In genomic region chr10:9672751-9673150, GRCm38 (mm10) we compare ENCODE assay signal across 13 mouse cellular contexts. TPM values are rescaled to one million over a fixed set of nuclear protein-coding genes. Genes with fewer than 3 reads are reported as not detected.
A peak's percentile ranks its signal among the peaks of the same experiment; 100 is the strongest.
DNase-seq lines count a peak whose midpoint lies in the region; ATAC-seq and TF ChIP-seq lines count a peak whose summit lies in the region.
"Had no signal": no experiment of that assay in that cellular context is flagged by ENCODE, and none has a peak within 500 bp of the region (broad histone marks: within the 10 kb centered on the region; RNA-seq: fewer than 3 reads in every experiment).

No protein-coding gene starts in this region.

- H3K36me3 ChIP-seq in limb, embryonic 13.5 days, result no peaks in the 10 kb centered on the region
- no peaks in the 10 kb centered on the region for H3K36me3 ChIP-seq in limb, embryonic 10.5 days
- no peaks in the 10 kb centered on the region for H3K36me3 ChIP-seq in forebrain, embryonic 10.5 days (replicated peaks)
- no peaks in the 10 kb centered on the region for H3K36me3 ChIP-seq in hindbrain, postnatal 0 days (ENCODE audit: insufficient read depth, low read length)
- H3K36me3 ChIP-seq in neural tube, embryonic 13.5 days, result no peaks in the 10 kb centered on the region

- H3K27ac ChIP-seq in limb, embryonic 13.5 days, result no peak overlapping the region
- H3K27ac ChIP-seq in limb, embryonic 10.5 days, result no peak overlapping the region
- H3K27ac ChIP-seq in forebrain, embryonic 10.5 days, result no peak overlapping the region
- no peak overlapping the region for H3K27ac ChIP-seq in hindbrain, postnatal 0 days
- H3K27ac ChIP-seq in neural tube, embryonic 13.5 days (replicated peaks), result no peak overlapping the region
- H3K27ac ChIP-seq: kidney, postnatal 0 days had no signal

- no peaks in the 10 kb centered on the region for H3K9me3 ChIP-seq in limb, embryonic 13.5 days
- H3K9me3 ChIP-seq in limb, embryonic 10.5 days (replicated peaks), result no peaks in the 10 kb centered on the region
- no peaks in the 10 kb centered on the region for H3K9me3 ChIP-seq in forebrain, embryonic 10.5 days
- H3K9me3 ChIP-seq in hindbrain, postnatal 0 days (ENCODE audit: low read length), result no peaks in the 10 kb centered on the region
- no peaks in the 10 kb centered on the region for H3K9me3 ChIP-seq in neural tube, embryonic 13.5 days

- ATAC-seq in limb, embryonic 13.5 days (ENCODE audit: low FRiP score, low read depth), result no peak
- no peak for ATAC-seq in hindbrain, postnatal 0 days
- no peak for ATAC-seq in neural tube, embryonic 13.5 days (ENCODE audit: low read depth)
- ATAC-seq: Patski had no signal

- H3K4me1 ChIP-seq in limb, embryonic 13.5 days, result peaks cover 19% of the 10 kb centered on the region
- peaks cover 27% of the 10 kb centered on the region for H3K4me1 ChIP-seq in limb, embryonic 10.5 days
- H3K4me1 ChIP-seq in forebrain, embryonic 10.5 days, result peaks cover 40% of the 10 kb centered on the region
- peaks cover 5% of the 10 kb centered on the region for H3K4me1 ChIP-seq in hindbrain, postnatal 0 days (ENCODE audit: insufficient read depth, low read length)
- peaks cover 38% of the 10 kb centered on the region for H3K4me1 ChIP-seq in neural tube, embryonic 13.5 days (replicated peaks)

- DNase-seq in limb, embryonic 10.5 days (ENCODE audit: low spot score), result no peak
- no peak for DNase-seq in forebrain, embryonic 10.5 days (ENCODE audit: extremely low spot score, low spot score)
- DNase-seq in hindbrain, postnatal 0 days (ENCODE audit: low spot score), result no peak
- DNase-seq in cerebellum, adult 8-10 months, result no peak
- no peak for DNase-seq in left cerebral cortex, adult 8-10 months (ENCODE audit: low spot score in 2 of 2)
- no peak for DNase-seq in adipocyte (ENCODE audit: low spot score)
- DNase-seq: adrenal gland, postnatal 14 days; cerebellum, adult 11-12 months had no signal

- peak overlapping the region; percentile 68; the same call in 1 of the 2 replicates for H3K4me3 ChIP-seq in limb, embryonic 13.5 days
- no peak overlapping the region for H3K4me3 ChIP-seq in limb, embryonic 10.5 days
- peak overlapping the region; percentile 65; the same call in 1 of the 2 replicates for H3K4me3 ChIP-seq in forebrain, embryonic 10.5 days
- H3K4me3 ChIP-seq in hindbrain, postnatal 0 days (ENCODE audit: low read length), result peak overlapping the region; percentile 11; the same call in 1 of the 2 replicates
- H3K4me3 ChIP-seq in neural tube, embryonic 13.5 days, result peak overlapping the region; percentile 71

- H3K27me3 ChIP-seq in limb, embryonic 13.5 days, result peaks cover 33% of the 10 kb centered on the region
- peaks cover 50% of the 10 kb centered on the region for H3K27me3 ChIP-seq in limb, embryonic 10.5 days (ENCODE audit: low read depth, poor library complexity, severe bottlenecking)
- H3K27me3 ChIP-seq in forebrain, embryonic 10.5 days (ENCODE audit: poor library complexity, severe bottlenecking), result peaks cover 50% of the 10 kb centered on the region
- no peaks in the 10 kb centered on the region for H3K27me3 ChIP-seq in hindbrain, postnatal 0 days (ENCODE audit: insufficient read depth, low read length)
- H3K27me3 ChIP-seq in neural tube, embryonic 13.5 days, result peaks cover 23% of the 10 kb centered on the region

- peak overlapping the region; percentile 97 for H3K4me2 ChIP-seq in limb, embryonic 13.5 days (replicated peaks)
- H3K4me2 ChIP-seq in hindbrain, postnatal 0 days (ENCODE audit: low read depth, low read length), result peak overlapping the region; percentile 97
- H3K4me2 ChIP-seq in neural tube, embryonic 13.5 days, result peak overlapping the region; percentile 95

- H3K9ac ChIP-seq in limb, embryonic 13.5 days, result no peak overlapping the region
- no peak overlapping the region for H3K9ac ChIP-seq in hindbrain, postnatal 0 days (replicated peaks; ENCODE audit: low read length)
- H3K9ac ChIP-seq in neural tube, embryonic 13.5 days, result no peak overlapping the region

- 90% methylated on average over 5 of the region's 5 CpGs for WGBS in limb, embryonic 13.5 days
- 89% methylated on average over 5 of the region's 5 CpGs for WGBS in limb, embryonic 10.5 days
- WGBS in forebrain, embryonic 10.5 days, result 88% methylated on average over 5 of the region's 5 CpGs
- WGBS in hindbrain, postnatal 0 days, result 89% methylated on average over 5 of the region's 5 CpGs
- 90% methylated on average over 5 of the region's 5 CpGs for WGBS in neural tube, embryonic 13.5 days

- no peak for TF ChIP-seq CTCF in hindbrain, postnatal 0 days (IDR thresholded peaks at IDR 0.05; ENCODE audit: low read depth)

RNA-seq across cellular contexts. Expression of gene Samd5, which starts 2.3 kb away (rescaled TPM):
- 6.0 and 6.1 TPM in 2 replicates for polyA plus RNA-seq in limb, embryonic 13.5 days (2015; fragmentation: Nextera tagmentation; extraction: Ambion mirVana)
- polyA plus RNA-seq in limb, embryonic 10.5 days (2016; fragmentation: Nextera tagmentation; extraction: Ambion mirVana), result 1.2 and 1.5 TPM in 2 replicates
- 4.6 and 4.7 TPM in 2 replicates for polyA plus RNA-seq in forebrain, embryonic 10.5 days (2016; fragmentation: Nextera tagmentation; extraction: Ambion mirVana)
- 6.5 and 7.9 TPM in 2 replicates for total RNA-seq in hindbrain, postnatal 0 days (2014; rRNA removed)
- 2.9 and 3.2 TPM in 2 replicates for polyA plus RNA-seq in hindbrain, postnatal 0 days (2015; fragmentation: Nextera tagmentation; extraction: Ambion mirVana)
- 4.2 TPM in 2 replicates for polyA plus RNA-seq in neural tube, embryonic 13.5 days (2015; fragmentation: Nextera tagmentation; extraction: Ambion mirVana)
- 10 to 100 TPM; 11.7 to 21.6 (median 13.9) TPM for total RNA-seq in left cerebral cortex, adult 8-10 months (2022)
- total RNA-seq: monocyte, adult 5-6 weeks had no signal
